Mouse (Mus musculus) heart, embryonic 16.5 days (tissue): ENCODE results near the gene Kank3. TPM values are rescaled to one million over a fixed set of nuclear protein-coding genes. Genes with fewer than 3 reads are reported as not detected.

ENCODE experiments used
- ATAC-seq: fragments of 200-750 bp; cut with Nextera tagmentation; replicated peaks from 2 replicates; pipeline ENCODE4 v1.8.0; 2017; ENCODE audit warnings: moderate number of reproducible peaks; ENCODE audit not compliant: insufficient read depth, low FRiP score; ENCODE audit errors: extremely low read depth
- H3K27ac ChIP-seq: fragments of 300-500 bp; sonication (generic); 2 replicates; pipeline ENCODE4 v1.5.1; 2014; ENCODE audit warnings: mild to moderate bottlenecking, low read length, control low read depth, moderate library complexity
- H3K27me3 ChIP-seq: fragments of 300-500 bp; sonication (generic); 2 replicates; pipeline ENCODE4 v1.6.1; 2014; ENCODE audit warnings: low read length, mixed read lengths; ENCODE audit not compliant: control insufficient read depth, insufficient read depth
- H3K36me3 ChIP-seq: fragments of 300-500 bp; sonication (generic); 2 replicates; pipeline ENCODE4 v1.6.1; 2014; ENCODE audit not compliant: control insufficient read depth, insufficient read depth
- H3K4me1 ChIP-seq: fragments of 300-500 bp; sonication (generic); 2 replicates; pipeline ENCODE4 v1.6.1; 2014; ENCODE audit warnings: low read length, mixed read lengths; ENCODE audit not compliant: control insufficient read depth, insufficient read depth
- H3K4me2 ChIP-seq: fragments of 300-500 bp; sonication (generic); 2 replicates; pipeline ENCODE4 v1.6.1; 2014; ENCODE audit warnings: low read depth, mild to moderate bottlenecking, control low read depth, low read length
- H3K4me3 ChIP-seq: fragments of 300-500 bp; sonication (generic); 2 replicates; pipeline ENCODE4 v1.5.1; 2014; ENCODE audit warnings: mild to moderate bottlenecking, control low read depth, low read length
- H3K9ac ChIP-seq: fragments of 300-500 bp; sonication (generic); 2 replicates; pipeline ENCODE4 v1.6.1; 2014; ENCODE audit warnings: low read length, control low read depth
- H3K9me3 ChIP-seq: fragments of 300-500 bp; sonication (generic); replicated peaks from 2 replicates; pipeline ENCODE4 v1.6.1; 2016; ENCODE audit warnings: low read length; ENCODE audit not compliant: control insufficient read depth
- WGBS: fragments of 180-500 bp; shearing (Covaris S2); extraction: QIAGEN DNeasy Blood & Tissue Kit; methylation state at CpG from one replicate; pipeline ENCODE4 v1.1.7; 2014; 5-methylcytosine and 5-hydroxymethylcytosine counted together
- polyA plus RNA-seq: library from polyadenylated mRNA; unstranded; fragments of >200 nt; fragmentation: Nextera tagmentation; extraction: Ambion mirVana; gene quantifications from 2 replicates; pipeline ENCODE4 v1.2.1, GENCODE M21; 2015

Gene Kank3
- polyA plus RNA-seq, 1 experiment from 2014 or later = 48.5 TPM

DNA sequence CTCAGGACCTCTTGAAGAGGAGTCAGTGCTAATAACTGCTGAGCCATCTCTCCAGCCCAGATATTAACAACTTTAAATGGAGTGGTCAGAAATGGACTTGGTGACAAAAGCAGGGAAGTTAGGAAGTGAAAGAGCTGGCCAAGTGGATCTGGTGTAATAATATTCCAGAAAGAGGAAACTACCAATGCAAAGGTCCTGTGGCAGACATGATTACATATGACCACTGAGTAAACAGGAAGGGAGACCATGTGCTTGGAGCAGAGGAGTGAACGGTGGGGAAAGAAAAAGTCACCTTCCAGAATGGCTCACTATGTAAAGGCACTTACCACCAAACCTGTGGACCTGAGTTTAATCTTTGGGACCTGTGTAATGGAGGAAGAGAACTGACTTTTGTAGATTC lies 11.0 kb upstream of the Kank3 start:
- ATAC-seq = no peak
- WGBS = 50% methylated on average over 1 of the region's 1 CpGs
- no peak overlapping the region for H3K4me2 ChIP-seq

GRCm38 (mm10) chr17:33802221-33802620 lies 8.1 kb upstream of the Kank3 start:
- Histone ChIP-seq H3K36me3 (no peaks in the 10 kb centered on the region), H3K9ac (no peak overlapping the region), H3K4me3 (no peak overlapping the region), H3K4me1 (peaks cover 4% of the 10 kb centered on the region), H3K9me3 (no peaks in the 10 kb centered on the region), H3K27me3 (peaks cover 25% of the 10 kb centered on the region), H3K4me2 (no peak overlapping the region), H3K27ac (no peak overlapping the region)
- 5% methylated on average over 2 of the region's 2 CpGs for WGBS
- no peak for ATAC-seq

More for the DNA sequence above, 11.0 kb upstream of the Kank3 start:
- Histone ChIP-seq H3K4me3 (no peak overlapping the region), H3K36me3 (no peaks in the 10 kb centered on the region), H3K4me1 (no peaks in the 10 kb centered on the region), H3K27ac (no peak overlapping the region), H3K9me3 (no peaks in the 10 kb centered on the region), H3K9ac (no peak overlapping the region), H3K27me3 (peaks cover 16% of the 10 kb centered on the region)

- H3K4me1 ChIP-seq = peaks cover 4% of the 10 kb centered on the region
- peaks cover 28% of the 10 kb centered on the region for H3K27me3 ChIP-seq
- H3K9ac ChIP-seq = no peak overlapping the region
- no peak overlapping the region for H3K4me3 ChIP-seq
- 53% methylated on average over 4 of the region's 4 CpGs for WGBS
- no peak overlapping the region for H3K4me2 ChIP-seq
- no peaks in the 10 kb centered on the region for H3K9me3 ChIP-seq
- H3K36me3 ChIP-seq = no peaks in the 10 kb centered on the region
- H3K27ac ChIP-seq = no peak overlapping the region
- ATAC-seq = no peak
Observed at GRCm38 (mm10) chr17:33804205-33804604, 6.1 kb upstream of the Kank3 start.

GRCm38 (mm10) chr17:33804745-33805144 lies 5.6 kb upstream of the Kank3 start:
- Histone ChIP-seq H3K4me2 (no peak overlapping the region), H3K9ac (no peak overlapping the region), H3K4me1 (peaks cover 4% of the 10 kb centered on the region), H3K27me3 (peaks cover 30% of the 10 kb centered on the region), H3K9me3 (no peaks in the 10 kb centered on the region), H3K36me3 (no peaks in the 10 kb centered on the region), H3K27ac (no peak overlapping the region), H3K4me3 (no peak overlapping the region)
- WGBS = 29% methylated on average over 1 of the region's 1 CpGs
- peak; percentile 63 for ATAC-seq

DNA sequence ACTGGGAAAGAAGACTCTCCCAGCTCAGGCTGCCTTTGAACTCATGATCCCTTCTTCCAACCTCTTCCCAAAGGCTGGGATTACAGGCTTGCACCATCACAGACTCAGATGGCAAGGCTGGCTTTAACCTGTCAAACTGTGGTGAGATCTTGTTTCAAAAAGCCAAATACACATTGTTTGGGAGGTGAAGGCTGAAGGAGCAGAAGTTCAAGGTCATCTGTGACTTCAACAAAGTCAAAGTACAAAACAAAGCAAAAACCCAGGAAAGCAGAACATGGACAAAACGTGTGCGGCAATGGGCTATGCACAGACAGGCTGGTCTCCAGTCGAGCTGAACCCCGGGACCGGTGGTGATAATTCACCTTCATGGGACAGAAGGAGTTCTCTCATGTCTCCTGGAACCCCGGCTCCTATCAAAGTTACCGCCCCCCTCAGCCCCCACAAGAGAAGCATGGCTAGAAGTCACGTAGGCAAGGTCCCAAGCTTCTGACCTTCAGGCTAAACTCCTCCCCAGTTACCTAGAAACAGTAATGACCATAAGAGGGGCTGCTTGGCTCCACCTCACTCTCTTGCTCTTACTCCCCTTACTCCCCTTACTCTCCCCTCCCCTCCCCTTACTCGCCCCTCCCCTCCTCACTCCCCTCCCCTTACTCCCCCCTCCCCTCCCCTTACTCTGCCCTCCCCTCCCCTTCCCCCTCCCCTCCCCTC lies 3.0 kb upstream of the Kank3 start:
- no peaks in the 10 kb centered on the region for H3K36me3 ChIP-seq
- H3K9ac ChIP-seq = no peak overlapping the region
- peaks cover 16% of the 10 kb centered on the region for H3K4me1 ChIP-seq
- ATAC-seq = no peak
- no peak overlapping the region for H3K4me2 ChIP-seq
- H3K27ac ChIP-seq = no peak overlapping the region
- 56% methylated on average over 8 of the region's 9 CpGs for WGBS
- H3K4me3 ChIP-seq = no peak overlapping the region
- no peaks in the 10 kb centered on the region for H3K9me3 ChIP-seq
- H3K27me3 ChIP-seq = peaks cover 27% of the 10 kb centered on the region

DNA sequence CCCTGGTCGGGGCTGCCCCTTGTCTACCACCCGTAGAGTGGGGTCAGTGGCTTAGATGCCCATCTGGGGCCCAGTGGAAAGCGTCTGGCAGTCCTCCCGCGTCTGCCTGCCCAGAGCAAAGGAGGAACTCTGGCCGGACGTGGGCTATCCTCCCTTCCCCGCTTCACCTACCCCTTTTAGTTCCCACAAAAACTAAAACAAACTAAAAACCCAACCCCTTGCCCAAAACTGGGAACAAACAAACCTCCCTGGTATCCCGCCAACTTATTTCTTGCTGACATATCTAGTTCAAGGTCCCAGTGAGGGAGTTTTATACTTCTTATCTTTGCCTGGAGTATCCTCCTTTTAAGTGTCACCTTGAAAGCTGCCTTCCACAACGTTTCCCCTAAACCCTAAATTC lies 2.1 kb upstream of the Kank3 start:
- ATAC-seq = no peak
- Histone ChIP-seq H3K4me1 (peaks cover 21% of the 10 kb centered on the region), H3K4me2 (no peak overlapping the region), H3K27me3 (peaks cover 21% of the 10 kb centered on the region), H3K9me3 (no peaks in the 10 kb centered on the region), H3K9ac (no peak overlapping the region), H3K27ac (no peak overlapping the region), H3K4me3 (no peak overlapping the region), H3K36me3 (no peaks in the 10 kb centered on the region)
- WGBS = 29% methylated on average over 10 of the region's 10 CpGs

DNA sequence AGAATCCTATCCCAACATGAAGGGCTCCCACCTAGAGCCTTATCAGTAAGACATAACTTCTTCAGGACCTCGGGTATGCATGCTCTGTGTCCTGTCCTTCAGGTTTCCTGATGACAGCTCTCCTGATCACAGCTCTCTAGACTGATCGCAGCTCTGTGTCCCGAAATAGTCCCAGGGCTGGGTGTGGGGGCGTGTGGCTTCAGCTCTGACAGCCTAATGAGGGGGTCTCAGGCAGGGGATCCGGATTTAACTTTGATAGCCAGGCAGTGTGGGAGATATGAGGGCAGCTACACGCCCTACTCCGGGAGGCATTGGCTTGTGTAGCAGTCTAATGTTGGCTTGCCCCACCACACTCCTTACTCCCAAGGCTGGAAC lies 810 bp downstream of the Kank3 start:
- Histone ChIP-seq H3K4me2 (peak overlapping the region; percentile 75), H3K4me1 (peaks cover 19% of the 10 kb centered on the region), H3K27me3 (peaks cover 21% of the 10 kb centered on the region), H3K4me3 (peak overlapping the region; percentile 55), H3K9me3 (no peaks in the 10 kb centered on the region), H3K27ac (peak overlapping the region; percentile 81), H3K9ac (peak overlapping the region; percentile 66), H3K36me3 (peaks cover 2% of the 10 kb centered on the region; the same call in 1 of the 2 replicates)
- WGBS = 2% methylated on average over 7 of the region's 7 CpGs
- peak; percentile 38 for ATAC-seq

DNA sequence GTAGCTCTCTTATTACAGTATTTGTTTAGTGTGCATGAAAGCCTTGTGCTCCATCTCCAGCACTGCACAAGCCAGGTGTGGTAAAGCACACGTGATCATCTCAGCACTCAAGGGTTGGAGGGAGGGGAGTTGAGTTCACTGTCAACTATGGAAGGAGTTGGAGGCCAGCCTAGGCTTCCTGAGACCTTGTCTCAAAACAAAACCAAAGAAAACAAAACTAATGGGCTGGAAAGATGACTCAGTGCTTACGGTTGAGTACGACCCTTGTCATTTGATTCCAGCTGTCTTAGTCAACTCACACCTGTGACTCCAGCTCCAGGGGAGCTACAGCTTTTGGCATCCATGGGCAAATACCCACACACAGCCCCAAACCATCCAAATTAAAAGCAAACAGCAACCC lies 2.2 kb downstream of the Kank3 start:
- H3K9ac ChIP-seq = peak overlapping the region; percentile 15; the same call in 1 of the 2 replicates
- peaks cover 24% of the 10 kb centered on the region for H3K4me1 ChIP-seq
- no peaks in the 10 kb centered on the region for H3K9me3 ChIP-seq
- H3K27ac ChIP-seq = peak overlapping the region; percentile 79
- peaks cover 2% of the 10 kb centered on the region; the same call in 1 of the 2 replicates for H3K36me3 ChIP-seq
- peaks cover 11% of the 10 kb centered on the region; the same call in 1 of the 2 replicates for H3K27me3 ChIP-seq
- H3K4me3 ChIP-seq = peak overlapping the region; percentile 22; the same call in 1 of the 2 replicates
- 43% methylated on average over 3 of the region's 3 CpGs for WGBS
- no peak for ATAC-seq
- H3K4me2 ChIP-seq = peak overlapping the region; percentile 75

- Histone ChIP-seq H3K36me3 (peaks cover 2% of the 10 kb centered on the region; the same call in 1 of the 2 replicates), H3K27me3 (peaks cover 11% of the 10 kb centered on the region; the same call in 1 of the 2 replicates), H3K9me3 (no peaks in the 10 kb centered on the region), H3K27ac (peak overlapping the region; percentile 79), H3K4me3 (peak overlapping the region; percentile 22; the same call in 1 of the 2 replicates), H3K4me1 (peaks cover 27% of the 10 kb centered on the region), H3K9ac (peak overlapping the region; percentile 15; the same call in 1 of the 2 replicates), H3K4me2 (peak overlapping the region; percentile 75)
- WGBS = 45% methylated on average over 4 of the region's 4 CpGs
- no peak for ATAC-seq
Observed at GRCm38 (mm10) chr17:33812990-33813389, 2.7 kb downstream of the Kank3 start.
